Mouse (Mus musculus) T-helper 1 cell (primary cell): ENCODE measurements around the gene Catip.

Source experiments
- in situ Hi-C: fragments of 300-600 bp; cut with MboI, MseI; formaldehyde crosslinking; loops from one replicate; pipeline ENCODE4 v1.15.1; 2025; ENCODE audit warnings: high pct_unique_total_duplicates

Catip gene

GRCm38 (mm10) chr1:74397268-74397918, 35.5 kb downstream of the Catip start:
- in situ Hi-C loops = loop anchor here (5.0 to 10.0 kb wide), 2 partner anchors 50 to 727 kb away; partner anchors contain the start of gene Nhej1

- in situ Hi-C loops = loop anchor here (5.0 to 10.0 kb wide), 2 partner anchors 49 to 727 kb away; partner anchors contain the start of gene Nhej1
These were observed 36.1 kb downstream of the Catip start for GRCm38 (mm10) chr1:74397919-74398451.

GRCm38 (mm10) chr1:74400531-74400930, 38.6 kb downstream of the Catip start:
- in situ Hi-C loops = no loop called here

- in situ Hi-C loops = no loop called here
These were observed 39.3 kb downstream of the Catip start for GRCm38 (mm10) chr1:74401015-74401702.

- in situ Hi-C loops = no loop called here
These were observed 42.3 kb downstream of the Catip start for GRCm38 (mm10) chr1:74404206-74404605.

- in situ Hi-C loops = no loop called here
These were observed 46.9 kb downstream of the Catip start, which contains the start of gene Vil1 for GRCm38 (mm10) chr1:74408589-74409504. Gene Vil1 (plus strand): TSS chr1:74409376.

GRCm38 (mm10) chr1:74411753-74412325, 49.9 kb downstream of the Catip start:
- in situ Hi-C loops = no loop called here

- in situ Hi-C loops = no loop called here
These were observed 50.8 kb downstream of the Catip start for GRCm38 (mm10) chr1:74412711-74413110.

GRCm38 (mm10) chr1:74415143-74415542, 53.2 kb downstream of the Catip start:
- in situ Hi-C loops = no loop called here
